Mouse (Mus musculus) liver, adult 2 months (tissue): ENCODE measurements around the gene Sox6. TPM values are rescaled to one million over a fixed set of nuclear protein-coding genes. Genes with fewer than 3 reads are reported as not detected.

Source experiments
- DNase-seq: peaks from one replicate; pipeline ENCODE4 v3.0.0-alpha.2; 2011; ENCODE audit warnings: low read depth, low spot score; ENCODE audit errors: extremely low read depth
- H3K27ac ChIP-seq: fragments of 200-500 bp; replicated peaks from 2 replicates; pipeline ENCODE4 v1.5.1; 2012; ENCODE audit warnings: low read depth, mild to moderate bottlenecking, control low read depth, inconsistent platforms, low read length; ENCODE audit not compliant: insufficient read depth
- H3K27me3 ChIP-seq: fragments of 200-500 bp; 2 replicates; pipeline ENCODE4 v1.6.1; 2012; ENCODE audit warnings: mild to moderate bottlenecking, moderate library complexity, low read length, inconsistent platforms; ENCODE audit not compliant: control insufficient read depth, insufficient read depth
- H3K36me3 ChIP-seq: fragments of 200-500 bp; 2 replicates; pipeline ENCODE4 v1.6.1; 2012; ENCODE audit warnings: low read length, inconsistent platforms; ENCODE audit not compliant: control insufficient read depth, insufficient read depth
- H3K4me1 ChIP-seq: fragments of 200-500 bp; 2 replicates; pipeline ENCODE4 v1.6.1; 2011; ENCODE audit warnings: low read length; ENCODE audit not compliant: control insufficient read depth, insufficient read depth
- H3K4me3 ChIP-seq: fragments of 200-500 bp; 2 replicates; pipeline ENCODE4 v1.5.1; 2011; ENCODE audit warnings: low read depth, mild to moderate bottlenecking, control low read depth, low read length, moderate library complexity; ENCODE audit not compliant: insufficient read depth
- H3K79me2 ChIP-seq: fragments of 200-500 bp; 2 replicates; pipeline ENCODE4 v1.6.1; 2012; ENCODE audit warnings: inconsistent platforms, mild to moderate bottlenecking, low read length, moderate library complexity; ENCODE audit not compliant: control insufficient read depth, insufficient read depth
- H3K9ac ChIP-seq: fragments of 200-500 bp; 2 replicates; pipeline ENCODE4 v1.6.1; 2012; ENCODE audit warnings: low read depth, mild to moderate bottlenecking, control low read depth, inconsistent platforms, low read length
- CTCF ChIP-seq: fragments of 200-500 bp; IDR thresholded peaks from 2 replicates; pipeline ENCODE4 v1.5.1; 2011; ENCODE audit warnings: low read depth, low read length, control low read depth
- POLR2A ChIP-seq: fragments of 200-500 bp; IDR thresholded peaks from 2 replicates; pipeline ENCODE4 v1.6.1; 2011; ENCODE audit warnings: low read length, control low read depth; ENCODE audit not compliant: insufficient read depth; ENCODE audit errors: extremely low read depth
- WGBS: fragments of 180-500 bp; shearing (Covaris S2); methylation state at CpG from one replicate; pipeline ENCODE4 v1.1.7; 2018; 5-methylcytosine and 5-hydroxymethylcytosine counted together
- polyA plus RNA-seq: library from polyadenylated mRNA; depleted of rRNA; stranded (reverse); fragments of >200 nt; gene quantifications from 2 replicates; pipeline ENCODE4 v1.2.3, GENCODE M21; 2012
- total RNA-seq: library from RNA; depleted of rRNA; stranded (reverse); fragments of >200 nt; gene quantifications from 2 replicates; pipeline ENCODE4 v1.2.3, GENCODE M21; 2014

Gene Sox6
- total and polyA plus RNA-seq, 2 experiments = 16.0 to 34.8 TPM

GRCm38 (mm10) chr7:115755272-115755671 lies 283.3 kb downstream of the Sox6 start:
- no peak overlapping the region for H3K4me3 ChIP-seq
- no peak overlapping the region for H3K9ac ChIP-seq
- H3K27me3 ChIP-seq = no peaks in the 10 kb centered on the region
- DNase-seq = no peak
- no peaks in the 10 kb centered on the region for H3K36me3 ChIP-seq
- no peaks in the 10 kb centered on the region for H3K4me1 ChIP-seq
- TF ChIP-seq POLR2A (no peak), CTCF (no peak)
- no peaks in the 10 kb centered on the region; the same call in 1 of the 2 replicates for H3K79me2 ChIP-seq
- H3K27ac ChIP-seq = no peak overlapping the region
- 84% methylated on average over 4 of the region's 4 CpGs for WGBS

- H3K9ac ChIP-seq = no peak overlapping the region
- WGBS = 94% methylated on average over 7 of the region's 7 CpGs
- no peaks in the 10 kb centered on the region for H3K27me3 ChIP-seq
- no peak overlapping the region for H3K4me3 ChIP-seq
- no peak overlapping the region for H3K27ac ChIP-seq
- H3K36me3 ChIP-seq = no peaks in the 10 kb centered on the region
- no peaks in the 10 kb centered on the region for H3K4me1 ChIP-seq
- no peak for TF ChIP-seq CTCF
- TF ChIP-seq POLR2A = no peak
- DNase-seq = no peak
- no peaks in the 10 kb centered on the region; the same call in 1 of the 2 replicates for H3K79me2 ChIP-seq
These were observed 284.4 kb downstream of the Sox6 start for GRCm38 (mm10) chr7:115754216-115754615.

GRCm38 (mm10) chr7:115752121-115752634 lies 286.4 kb downstream of the Sox6 start:
- Histone ChIP-seq H3K9ac (no peak overlapping the region), H3K27me3 (no peaks in the 10 kb centered on the region), H3K79me2 (no peaks in the 10 kb centered on the region; the same call in 1 of the 2 replicates), H3K4me3 (no peak overlapping the region), H3K27ac (no peak overlapping the region), H3K36me3 (no peaks in the 10 kb centered on the region), H3K4me1 (no peaks in the 10 kb centered on the region)
- DNase-seq = peak; percentile 23
- TF ChIP-seq POLR2A = no peak
- no peak for TF ChIP-seq CTCF
- WGBS = 64% methylated on average over 5 of the region's 5 CpGs

- no peak overlapping the region for H3K9ac ChIP-seq
These were observed 287.5 kb downstream of the Sox6 start for GRCm38 (mm10) chr7:115751083-115751482.

DNA sequence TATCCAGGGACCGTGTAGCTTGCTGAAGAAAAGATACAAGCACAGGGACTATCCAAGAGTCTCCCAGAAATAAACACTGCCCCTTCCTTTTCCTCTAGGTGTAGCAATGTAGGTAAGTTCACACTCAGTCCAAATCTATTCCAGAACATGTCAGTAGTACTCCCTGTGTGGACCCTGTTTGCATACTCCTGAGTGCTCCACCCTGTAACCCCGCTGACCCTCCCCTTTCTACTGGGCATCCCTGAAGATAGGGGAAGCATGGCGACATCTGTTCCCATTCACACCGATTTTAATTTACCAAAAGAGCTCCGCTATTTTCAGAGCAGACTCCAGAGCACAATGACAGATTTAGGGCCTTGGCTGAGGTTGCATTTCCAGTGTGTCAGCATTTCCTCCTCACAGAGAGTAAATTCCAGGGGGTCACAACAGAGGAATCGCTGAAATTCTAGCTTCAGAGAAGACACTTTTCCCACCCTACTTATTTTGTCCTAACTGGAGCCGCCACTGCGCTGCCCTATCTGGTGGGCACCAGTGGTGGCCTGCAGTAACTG lies 288.2 kb downstream of the Sox6 start:
- Histone ChIP-seq H3K9ac (no peak overlapping the region), H3K36me3 (no peaks in the 10 kb centered on the region), H3K79me2 (no peaks in the 10 kb centered on the region; the same call in 1 of the 2 replicates), H3K4me3 (no peak overlapping the region), H3K27me3 (no peaks in the 10 kb centered on the region), H3K4me1 (no peaks in the 10 kb centered on the region), H3K27ac (no peak overlapping the region)
- WGBS = 77% methylated on average over 8 of the region's 8 CpGs
- DNase-seq = no peak
- TF ChIP-seq POLR2A (no peak), CTCF (no peak)

More at GRCm38 (mm10) chr7:115751083-115751482, 287.5 kb downstream of the Sox6 start:
- no peak overlapping the region for H3K27ac ChIP-seq
- no peaks in the 10 kb centered on the region for H3K36me3 ChIP-seq
- WGBS = 83% methylated on average over 3 of the region's 3 CpGs
- H3K79me2 ChIP-seq = no peaks in the 10 kb centered on the region; the same call in 1 of the 2 replicates
- no peak for DNase-seq
- H3K4me1 ChIP-seq = no peaks in the 10 kb centered on the region
- H3K4me3 ChIP-seq = no peak overlapping the region
- no peaks in the 10 kb centered on the region for H3K27me3 ChIP-seq
- TF ChIP-seq POLR2A (no peak), CTCF (no peak)

GRCm38 (mm10) chr7:115747541-115747940 lies 291.1 kb downstream of the Sox6 start:
- TF ChIP-seq CTCF (no peak), POLR2A (no peak)
- Histone ChIP-seq H3K4me3 (no peak overlapping the region), H3K27ac (no peak overlapping the region), H3K36me3 (no peaks in the 10 kb centered on the region), H3K79me2 (no peaks in the 10 kb centered on the region; the same call in 1 of the 2 replicates), H3K27me3 (no peaks in the 10 kb centered on the region), H3K4me1 (no peaks in the 10 kb centered on the region), H3K9ac (no peak overlapping the region)
- 94% methylated on average over 7 of the region's 7 CpGs for WGBS
- no peak for DNase-seq
